Mouse (Mus musculus) testis, adult 2 months (tissue): ENCODE results near the gene Mypn. TPM values are rescaled to one million over a fixed set of nuclear protein-coding genes. Genes with fewer than 3 reads are reported as not detected.
A peak's percentile ranks its signal among the peaks of the same experiment; 100 is the strongest.

ENCODE experiments used
- H3K27ac ChIP-seq: fragments of 200-500 bp; 2 replicates; pipeline ENCODE4 v1.5.1; 2012; ENCODE audit warnings: low read depth, low read length; ENCODE audit not compliant: control insufficient read depth, insufficient read depth
- H3K27me3 ChIP-seq: fragments of 200-500 bp; 2 replicates; pipeline ENCODE4 v1.6.1; 2012; ENCODE audit warnings: mild to moderate bottlenecking, low read length, moderate library complexity; ENCODE audit not compliant: control insufficient read depth, insufficient read depth
- H3K36me3 ChIP-seq: fragments of 200-500 bp; 2 replicates; pipeline ENCODE4 v1.6.1; 2012; ENCODE audit warnings: mild to moderate bottlenecking, low read length; ENCODE audit not compliant: control insufficient read depth, insufficient read depth
- H3K4me1 ChIP-seq: fragments of 200-500 bp; 2 replicates; pipeline ENCODE4 v1.6.1; 2012; ENCODE audit warnings: low read length; ENCODE audit not compliant: control insufficient read depth, insufficient read depth
- H3K4me3 ChIP-seq: fragments of 200-500 bp; 2 replicates; pipeline ENCODE4 v1.5.1; 2012; ENCODE audit warnings: low read depth, mild to moderate bottlenecking, low read length, moderate library complexity, mixed read lengths; ENCODE audit not compliant: control insufficient read depth
- CTCF ChIP-seq: fragments of 200-500 bp; IDR thresholded peaks from 2 replicates; pipeline ENCODE4 v1.5.1; 2012; ENCODE audit warnings: low read depth, mild to moderate bottlenecking, inconsistent platforms, low read length, moderate library complexity; ENCODE audit not compliant: control insufficient read depth, insufficient read depth, insufficient replicate concordance
- POLR2A ChIP-seq: fragments of 200-500 bp; IDR thresholded peaks from 2 replicates; pipeline ENCODE4 v1.6.1; 2012; ENCODE audit warnings: low read depth, mild to moderate bottlenecking, inconsistent platforms, low read length, moderate library complexity; ENCODE audit not compliant: control insufficient read depth
- polyA plus RNA-seq: library from polyadenylated mRNA; depleted of rRNA; stranded (reverse); fragments of >200 nt; gene quantifications from 2 replicates; pipeline ENCODE4 v1.2.3, GENCODE M21; 2012; rRNA removed

Mypn gene
- polyA plus RNA-seq, 1 experiment: 3.2 TPM

DNA sequence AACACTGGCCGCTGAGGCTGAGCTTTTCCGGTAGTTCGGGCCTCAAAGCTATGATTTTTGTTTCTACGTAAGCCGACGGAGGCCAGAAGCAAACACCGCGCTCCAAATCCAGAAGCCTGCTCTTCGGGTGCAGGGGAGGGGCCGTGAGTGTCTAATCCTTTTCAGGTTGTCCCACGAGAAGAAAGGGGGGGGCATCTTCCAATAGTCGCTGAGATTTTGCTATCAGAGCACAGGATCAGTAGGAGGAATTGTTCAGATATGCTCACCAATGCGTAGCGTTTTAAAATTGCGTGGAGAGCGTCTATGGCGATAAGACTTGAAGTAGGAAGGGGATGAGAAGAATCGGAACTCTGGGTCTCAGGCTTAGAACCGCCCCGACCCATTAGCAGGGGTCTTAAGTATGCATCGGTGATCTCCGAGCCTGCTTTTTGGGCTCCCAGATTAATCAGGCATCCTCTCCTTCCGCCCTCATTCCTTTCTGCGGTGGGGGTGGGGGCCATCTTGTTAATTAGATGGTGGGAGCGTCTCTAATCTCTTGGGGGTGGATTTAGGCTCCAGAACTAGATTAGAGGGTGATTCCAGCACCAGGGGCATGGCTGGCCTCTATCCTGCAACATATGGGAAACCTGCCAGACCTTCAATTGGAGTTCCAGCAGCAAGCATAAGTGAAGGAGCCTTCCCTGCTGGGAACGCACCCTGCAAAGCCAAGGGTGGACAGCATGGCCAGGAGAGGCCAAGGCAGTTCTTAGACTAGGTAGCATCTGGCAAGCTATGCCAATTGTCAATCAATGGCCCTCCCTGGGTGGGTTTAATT, 113.8 kb downstream of the Mypn start:
- no peaks in the 10 kb centered on the region for H3K27me3 ChIP-seq
- no peaks in the 10 kb centered on the region for H3K36me3 ChIP-seq
- no peak overlapping the region for H3K27ac ChIP-seq
- H3K4me1 ChIP-seq: peaks cover 8% of the 10 kb centered on the region
- TF ChIP-seq POLR2A: no peak
- TF ChIP-seq CTCF: no peak
- peak overlapping the region; percentile 29 for H3K4me3 ChIP-seq

DNA sequence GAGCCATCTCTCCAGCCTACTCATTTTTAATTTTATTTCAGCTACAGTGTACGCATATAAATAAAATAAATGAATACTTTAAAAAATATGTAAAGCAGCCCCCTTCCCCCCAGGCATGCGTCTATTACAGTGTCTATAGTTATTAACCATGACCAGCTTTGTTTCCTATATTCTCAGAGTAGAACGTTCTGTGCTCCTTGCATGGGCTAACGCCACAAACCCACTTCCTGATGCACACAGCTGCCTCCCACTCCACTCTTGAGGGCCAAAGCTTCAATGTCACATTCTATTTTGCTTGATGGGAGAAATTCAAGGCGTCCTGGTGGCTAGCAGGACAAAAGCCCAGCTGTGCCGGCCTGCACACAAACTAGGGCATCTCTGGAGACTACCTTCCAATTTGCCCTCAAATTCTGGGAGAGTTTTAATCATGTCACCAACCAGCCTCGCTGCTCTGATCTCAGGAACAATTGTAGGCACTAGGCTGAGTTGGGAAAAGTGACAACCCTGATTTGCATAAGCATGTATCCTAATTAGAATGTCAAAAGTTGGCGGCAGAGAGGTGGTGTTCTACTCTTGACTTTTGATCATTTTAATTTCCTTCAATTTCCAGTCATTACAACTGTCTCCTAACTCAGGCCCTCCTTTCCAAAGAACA, 114.5 kb downstream of the Mypn start:
- Histone ChIP-seq H3K36me3 (no peaks in the 10 kb centered on the region), H3K4me1 (peaks cover 8% of the 10 kb centered on the region), H3K27me3 (no peaks in the 10 kb centered on the region), H3K27ac (no peak overlapping the region), H3K4me3 (peak overlapping the region; percentile 29; the same call in 1 of the 2 replicates)
- TF ChIP-seq POLR2A (no peak), CTCF (no peak)

DNA sequence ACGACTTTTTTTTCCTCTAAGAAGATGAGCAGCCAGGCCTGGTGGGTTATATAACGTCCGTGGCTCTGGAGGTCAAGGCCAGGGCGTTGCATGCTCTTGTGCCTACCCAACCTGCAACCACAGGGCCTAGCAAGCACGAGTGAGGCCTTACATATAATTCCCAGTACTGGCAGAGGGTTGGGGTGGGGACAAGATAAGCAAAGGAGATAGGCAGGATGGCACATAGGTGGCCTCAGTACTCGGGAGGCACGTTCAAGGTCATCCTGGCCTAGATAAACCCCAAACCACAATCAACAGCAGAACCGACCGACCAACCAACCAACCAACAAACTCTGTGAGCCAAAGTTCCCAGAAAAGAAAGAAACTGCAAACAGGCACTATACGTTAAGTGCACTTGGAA, 117.4 kb downstream of the Mypn start:
- H3K27ac ChIP-seq: no peak overlapping the region
- TF ChIP-seq CTCF (no peak), POLR2A (no peak)
- H3K36me3 ChIP-seq: no peaks in the 10 kb centered on the region
- H3K4me1 ChIP-seq: peaks cover 8% of the 10 kb centered on the region
- H3K4me3 ChIP-seq: no peak overlapping the region
- no peaks in the 10 kb centered on the region for H3K27me3 ChIP-seq

DNA sequence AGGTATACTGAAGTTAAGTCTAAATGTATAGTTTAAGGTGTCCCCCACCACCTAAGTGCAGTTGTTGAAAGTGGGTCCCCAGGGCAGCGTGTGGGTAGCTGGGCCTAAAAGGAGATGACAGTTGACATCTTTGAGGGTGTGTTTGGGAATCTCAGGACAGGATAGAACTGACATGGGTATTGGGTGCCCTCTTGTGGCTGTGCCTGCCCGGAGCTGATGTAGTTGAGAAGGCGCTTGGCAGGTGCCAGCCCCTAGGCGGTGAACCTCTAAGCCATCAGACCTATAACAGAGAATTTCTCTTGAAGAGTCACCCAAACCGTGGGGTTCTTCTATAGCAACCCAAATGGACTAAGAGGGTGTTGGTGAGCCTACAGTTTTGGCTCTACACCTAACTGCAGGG, 137.8 kb downstream of the Mypn start:
- no peaks in the 10 kb centered on the region for H3K27me3 ChIP-seq
- no peak for TF ChIP-seq POLR2A
- TF ChIP-seq CTCF: peak; percentile 65; the same call in 1 of the 2 replicates
- no peak overlapping the region for H3K4me3 ChIP-seq

More for the DNA sequence above, 137.8 kb downstream of the Mypn start:
- Histone ChIP-seq H3K4me1 (no peaks in the 10 kb centered on the region), H3K36me3 (no peaks in the 10 kb centered on the region), H3K27ac (no peak overlapping the region)

Other genes with a start within 250 kb of the Mypn start
- 0.77 and 1.2 TPM in 2 replicates for gene Rufy2, start 223.7 kb downstream of the Mypn start, polyA plus RNA-seq
- gene Hnrnph3, start 179.7 kb downstream of the Mypn start, polyA plus RNA-seq: 56.4 and 83.8 TPM in 2 replicates
- 4.0 and 6.0 TPM in 2 replicates for gene Pbld2, start 179.6 kb downstream of the Mypn start, polyA plus RNA-seq
- gene Pbld1, start 143.8 kb downstream of the Mypn start, polyA plus RNA-seq: 0.53 and 0.57 TPM in 2 replicates
- not detected in 2 replicates for gene Atoh7, start 104.3 kb downstream of the Mypn start, polyA plus RNA-seq
- 60.8 and 71.4 TPM in 2 replicates for gene Herc4, start 39.9 kb upstream of the Mypn start, polyA plus RNA-seq
- 5.8 and 7.0 TPM in 2 replicates for gene Sirt1, start 177.8 kb upstream of the Mypn start, polyA plus RNA-seq
- gene Dnajc12, start 178.5 kb upstream of the Mypn start, polyA plus RNA-seq: 1.6 and 1.7 TPM in 2 replicates
- gene Gm7075, start 217.8 kb upstream of the Mypn start, polyA plus RNA-seq: 0.88 TPM in 1 of 2 replicates, not detected in the other
- 35.0 and 38.9 TPM in 2 replicates for gene Ctnna3, start 226.1 kb upstream of the Mypn start, polyA plus RNA-seq